Mouse (Mus musculus) heart, embryonic 15.5 days (tissue): ENCODE data around the gene Tunar. TPM values are rescaled to one million over a fixed set of nuclear protein-coding genes. Genes with fewer than 3 reads are reported as not detected.

ENCODE experiments used
- ATAC-seq: fragments of 200-750 bp; cut with Nextera tagmentation; replicated peaks from 2 replicates; pipeline ENCODE4 v1.8.0; 2017; ENCODE audit warnings: low read depth, moderate TSS enrichment; ENCODE audit not compliant: insufficient number of reproducible peaks, insufficient read depth, low FRiP score
- H3K27ac ChIP-seq: fragments of 300-500 bp; sonication (generic); 2 replicates; pipeline ENCODE4 v1.5.1; 2015; ENCODE audit warnings: mild to moderate bottlenecking, inconsistent platforms
- H3K27me3 ChIP-seq: fragments of 300-500 bp; sonication (generic); 2 replicates; pipeline ENCODE4 v1.6.1; 2015; ENCODE audit warnings: inconsistent platforms
- H3K36me3 ChIP-seq: fragments of 300-500 bp; sonication (generic); 2 replicates; pipeline ENCODE4 v1.6.1; 2015; ENCODE audit warnings: mild to moderate bottlenecking, inconsistent platforms
- H3K4me1 ChIP-seq: fragments of 300-500 bp; sonication (generic); replicated peaks from 2 replicates; pipeline ENCODE4 v1.6.1; 2015; ENCODE audit warnings: inconsistent platforms
- H3K4me2 ChIP-seq: fragments of 300-500 bp; sonication (generic); 2 replicates; pipeline ENCODE4 v1.6.1; 2015; ENCODE audit warnings: inconsistent platforms, mild to moderate bottlenecking, moderate library complexity
- H3K4me3 ChIP-seq: fragments of 300-500 bp; sonication (generic); 2 replicates; pipeline ENCODE4 v1.5.1; 2015; ENCODE audit warnings: mild to moderate bottlenecking, inconsistent platforms
- H3K9ac ChIP-seq: fragments of 300-500 bp; sonication (generic); 2 replicates; pipeline ENCODE4 v1.6.1; 2015; ENCODE audit warnings: mild to moderate bottlenecking, inconsistent platforms
- H3K9me3 ChIP-seq: fragments of 300-500 bp; sonication (generic); replicated peaks from 2 replicates; pipeline ENCODE4 v1.6.1; 2016; ENCODE audit warnings: inconsistent platforms
- whole genome bisulfite sequencing: fragments of 180-500 bp; shearing (Covaris S2); methylation state at CpG from one replicate; pipeline ENCODE4 v1.1.7; 2015; ENCODE audit warnings: mixed read lengths; 5-methylcytosine and 5-hydroxymethylcytosine counted together
- polyA plus RNA-seq: library from polyadenylated mRNA; unstranded; fragments of >200 nt; fragmentation: Nextera tagmentation; extraction: Ambion mirVana; gene quantifications from 2 replicates; pipeline ENCODE4 v1.2.1, GENCODE M21; 2015

Gene Tunar
- 0.10 TPM in 1 of 2 replicates, not detected in the other for polyA plus RNA-seq

GRCm38 (mm10) chr12:105333570-105333969, at the start of gene Tunar:
Tunar (plus strand) TSS chr12:105333870.
- Histone ChIP-seq H3K9me3 (no peaks in the 10 kb centered on the region), H3K4me3 (no peak within 1 kb of the TSS), H3K27me3 (peaks cover 59% of the 10 kb centered on the region), H3K36me3 (no peaks in the 10 kb centered on the region), H3K4me1 (peaks cover 14% of the 10 kb centered on the region), H3K4me2 (no peak within 1 kb of the TSS), H3K27ac (no peak within 1 kb of the TSS), H3K9ac (no peak within 1 kb of the TSS)
- 80% methylated on average over 2 of the region's 2 CpGs for WGBS
- ATAC-seq, result no peak

GRCm38 (mm10) chr12:105312571-105313035, 21.1 kb upstream of the Tunar start:
- Histone ChIP-seq H3K4me2 (no peak overlapping the region), H3K27me3 (no peaks in the 10 kb centered on the region), H3K36me3 (no peaks in the 10 kb centered on the region), H3K4me1 (peaks cover 8% of the 10 kb centered on the region), H3K27ac (no peak overlapping the region), H3K9me3 (no peaks in the 10 kb centered on the region), H3K4me3 (no peak overlapping the region), H3K9ac (no peak overlapping the region)
- peak; percentile 58; the same call in 1 of the 2 replicates for ATAC-seq
- 39% methylated on average over 5 of the region's 5 CpGs for WGBS

GRCm38 (mm10) chr12:105314328-105314727, 19.3 kb upstream of the Tunar start:
- Histone ChIP-seq H3K27ac (no peak overlapping the region), H3K36me3 (no peaks in the 10 kb centered on the region), H3K27me3 (no peaks in the 10 kb centered on the region), H3K4me1 (peaks cover 8% of the 10 kb centered on the region), H3K9me3 (no peaks in the 10 kb centered on the region), H3K4me3 (no peak overlapping the region), H3K9ac (no peak overlapping the region), H3K4me2 (no peak overlapping the region)
- no peak for ATAC-seq
- WGBS, result 93% methylated on average over 1 of the region's 1 CpGs

GRCm38 (mm10) chr12:105322160-105322559, 11.5 kb upstream of the Tunar start:
- no peaks in the 10 kb centered on the region for H3K9me3 ChIP-seq
- no peak overlapping the region for H3K27ac ChIP-seq
- H3K4me3 ChIP-seq, result no peak overlapping the region
- no peak overlapping the region for H3K9ac ChIP-seq
- H3K36me3 ChIP-seq, result no peaks in the 10 kb centered on the region
- H3K27me3 ChIP-seq, result no peaks in the 10 kb centered on the region
- no peak overlapping the region for H3K4me2 ChIP-seq
- H3K4me1 ChIP-seq, result no peaks in the 10 kb centered on the region
- 18% methylated on average over 6 of the region's 6 CpGs for WGBS
- ATAC-seq, result 0 out of 2 replicates have a peak, but pooled peaks have one; percentile 31

GRCm38 (mm10) chr12:105327051-105327450, 6.6 kb upstream of the Tunar start:
- Histone ChIP-seq H3K9me3 (no peaks in the 10 kb centered on the region), H3K4me3 (no peak overlapping the region), H3K4me1 (no peaks in the 10 kb centered on the region), H3K36me3 (no peaks in the 10 kb centered on the region), H3K9ac (no peak overlapping the region), H3K4me2 (no peak overlapping the region), H3K27ac (no peak overlapping the region), H3K27me3 (peaks cover 8% of the 10 kb centered on the region)
- 63% methylated on average over 5 of the region's 5 CpGs for WGBS
- ATAC-seq, result no peak

- H3K36me3 ChIP-seq, result no peaks in the 10 kb centered on the region
- 51% methylated on average over 11 of the region's 11 CpGs for WGBS
- no peaks in the 10 kb centered on the region for H3K4me1 ChIP-seq
- H3K27me3 ChIP-seq, result peaks cover 12% of the 10 kb centered on the region
- no peaks in the 10 kb centered on the region for H3K9me3 ChIP-seq
- no peak overlapping the region for H3K9ac ChIP-seq
- no peak for ATAC-seq
- no peak overlapping the region for H3K27ac ChIP-seq
- no peak overlapping the region for H3K4me3 ChIP-seq
- H3K4me2 ChIP-seq, result no peak overlapping the region
Observed at GRCm38 (mm10) chr12:105328396-105328795, 5.3 kb upstream of the Tunar start.

GRCm38 (mm10) chr12:105336094-105336420, 2.4 kb downstream of the Tunar start:
- Histone ChIP-seq H3K4me1 (peaks cover 14% of the 10 kb centered on the region), H3K36me3 (no peaks in the 10 kb centered on the region), H3K9ac (no peak overlapping the region), H3K4me2 (peak overlapping the region; percentile 94), H3K27me3 (peaks cover 71% of the 10 kb centered on the region), H3K4me3 (peak overlapping the region; percentile 56), H3K27ac (no peak overlapping the region), H3K9me3 (no peaks in the 10 kb centered on the region)
- WGBS, result 20% methylated on average over 8 of the region's 8 CpGs
- ATAC-seq, result no peak; the same call in 1 of the 2 replicates

- peak overlapping the region; percentile 94 for H3K4me2 ChIP-seq
- H3K4me1 ChIP-seq, result peaks cover 14% of the 10 kb centered on the region
- no peaks in the 10 kb centered on the region for H3K9me3 ChIP-seq
- ATAC-seq, result peak; percentile 24; the same call in 1 of the 2 replicates
- no peaks in the 10 kb centered on the region for H3K36me3 ChIP-seq
- H3K9ac ChIP-seq, result no peak overlapping the region
- H3K4me3 ChIP-seq, result peak overlapping the region; percentile 56
- no peak overlapping the region for H3K27ac ChIP-seq
- peaks cover 74% of the 10 kb centered on the region for H3K27me3 ChIP-seq
- under 1% methylated on average over 76 of the region's 77 CpGs for WGBS
Observed at GRCm38 (mm10) chr12:105336421-105337289, 3.0 kb downstream of the Tunar start.

- peaks cover 72% of the 10 kb centered on the region for H3K27me3 ChIP-seq
- ATAC-seq, result no peak
- no peaks in the 10 kb centered on the region for H3K9me3 ChIP-seq
- no peaks in the 10 kb centered on the region for H3K36me3 ChIP-seq
- WGBS, result 5% methylated on average over 26 of the region's 31 CpGs
- peak overlapping the region; percentile 56 for H3K4me3 ChIP-seq
- H3K4me1 ChIP-seq, result peaks cover 14% of the 10 kb centered on the region
- peak overlapping the region; percentile 94 for H3K4me2 ChIP-seq
- no peak overlapping the region for H3K9ac ChIP-seq
- H3K27ac ChIP-seq, result no peak overlapping the region
Observed at GRCm38 (mm10) chr12:105337290-105338005, 3.8 kb downstream of the Tunar start.

GRCm38 (mm10) chr12:105338256-105338977, 4.7 kb downstream of the Tunar start:
- ATAC-seq, result no peak
- Histone ChIP-seq H3K4me1 (peaks cover 14% of the 10 kb centered on the region), H3K36me3 (no peaks in the 10 kb centered on the region), H3K9me3 (no peaks in the 10 kb centered on the region), H3K4me2 (no peak overlapping the region), H3K4me3 (no peak overlapping the region), H3K27ac (no peak overlapping the region), H3K27me3 (peaks cover 81% of the 10 kb centered on the region), H3K9ac (no peak overlapping the region)
- 68% methylated on average over 11 of the region's 11 CpGs for WGBS

- Histone ChIP-seq H3K27me3 (peaks cover 65% of the 10 kb centered on the region), H3K9me3 (no peaks in the 10 kb centered on the region), H3K36me3 (no peaks in the 10 kb centered on the region), H3K4me1 (peaks cover 10% of the 10 kb centered on the region), H3K4me2 (no peak overlapping the region), H3K4me3 (no peak overlapping the region), H3K9ac (no peak overlapping the region), H3K27ac (no peak overlapping the region)
- no peak for ATAC-seq
- WGBS, result 46% methylated on average over 9 of the region's 9 CpGs
Observed at GRCm38 (mm10) chr12:105341523-105341922, 7.9 kb downstream of the Tunar start.
